18 mouse cellular contexts compared by ENCODE assay signal in the genomic region with DNA sequence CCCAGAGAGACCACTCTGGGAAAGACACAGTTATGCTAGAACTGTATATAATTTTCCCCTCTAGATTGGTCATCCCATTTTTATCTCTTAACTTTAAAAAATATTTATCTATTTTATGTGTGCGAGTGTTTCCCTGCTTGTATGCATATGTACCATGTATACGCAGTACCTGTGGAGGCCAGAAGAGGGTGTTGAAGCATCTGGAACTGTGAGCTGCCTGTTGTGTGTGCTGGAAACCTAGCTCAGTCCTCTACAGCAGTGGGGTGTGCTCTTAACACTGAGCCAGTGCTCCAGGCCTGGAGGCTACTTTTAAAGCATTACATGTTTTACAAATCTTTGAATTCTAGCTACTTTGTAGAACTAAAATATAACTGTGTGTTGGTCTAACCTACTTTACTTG. TPM values are rescaled to one million over a fixed set of nuclear protein-coding genes. Genes with fewer than 3 reads are reported as not detected.
"Had no signal": no experiment of that assay in that cellular context is flagged by ENCODE, and none has a peak within 500 bp of the region (broad histone marks: within the 10 kb centered on the region; RNA-seq: fewer than 3 reads in every experiment).

No protein-coding gene starts in this region.

- H3K36me3 ChIP-seq: intestine, embryonic 15.5 days; limb, embryonic 10.5 days; midbrain, embryonic 12.5 days had no signal

- H3K4me3 ChIP-seq: intestine, embryonic 15.5 days; limb, embryonic 10.5 days; megakaryocyte, embryonic 14.5 days; midbrain, embryonic 12.5 days had no signal

- H3K9me3 ChIP-seq: intestine, embryonic 15.5 days; limb, embryonic 10.5 days; midbrain, embryonic 12.5 days had no signal

- H3K4me2 ChIP-seq: intestine, embryonic 15.5 days; liver, embryonic 11.5 days; midbrain, embryonic 12.5 days had no signal

- H3K27ac ChIP-seq: intestine, embryonic 15.5 days; limb, embryonic 10.5 days; macrophage; midbrain, embryonic 12.5 days; stomach, postnatal 0 days had no signal

- DNase-seq: kidney, adult 8-10 months; kidney, postnatal 36 days; thymus, postnatal 4 days had no signal

- H3K4me1 ChIP-seq: intestine, embryonic 15.5 days; limb, embryonic 10.5 days; megakaryocyte, embryonic 14.5 days; midbrain, embryonic 12.5 days had no signal

- H3K27me3 ChIP-seq: intestine, embryonic 15.5 days; megakaryocyte, embryonic 14.5 days; midbrain, embryonic 12.5 days had no signal

- ATAC-seq: intestine, embryonic 15.5 days had no signal

- H3K9ac ChIP-seq: intestine, embryonic 15.5 days; midbrain, embryonic 12.5 days had no signal

RNA-seq across cellular contexts. Expression of a gene that starts 24.6 kb away (rescaled TPM):
- total RNA-seq: layer of hippocampus, adult 18-20 months; layer of hippocampus, postnatal 14 days; left cerebral cortex, adult 18-20 months; left cerebral cortex, postnatal 10 days; midbrain, postnatal 0 days had no signal
- polyA plus RNA-seq: kidney, embryonic 16.5 days; limb, embryonic 10.5 days; liver, embryonic 11.5 days; liver, embryonic 16.5 days; lung, embryonic 16.5 days; macrophage; midbrain, embryonic 12.5 days; midbrain, postnatal 0 days; stomach, postnatal 0 days had no signal
